Comparison of ENCODE assay signal across 15 mouse cellular contexts in genomic region chr11:97733689-97734088, GRCm38 (mm10). TPM values are rescaled to one million over a fixed set of nuclear protein-coding genes. Genes with fewer than 3 reads are reported as not detected.
DNase-seq lines count a peak whose midpoint lies in the region; ATAC-seq and TF ChIP-seq lines count a peak whose summit lies in the region.
"Had no signal": no experiment of that assay in that cellular context is flagged by ENCODE, and none has a peak within 500 bp of the region (broad histone marks: within the 10 kb centered on the region; RNA-seq: fewer than 3 reads in every experiment).

No protein-coding gene starts in this region.

- DNase-seq in stomach, postnatal 0 days (ENCODE audit: low spot score): no peak
- DNase-seq in limb, embryonic 11.5 days (ENCODE audit: low spot score): peak; percentile 54
- DNase-seq in thymus, adult 2 months: no peak
- DNase-seq in adrenal gland, postnatal 10 days: no peak
- DNase-seq: adrenal gland, adult 8-10 months; cerebellum, postnatal 14 days had no signal

- 0 out of 2 replicates have a peak overlapping the region, but pooled peaks have one; percentile 14 for H3K27ac ChIP-seq in kidney, embryonic 15.5 days
- H3K27ac ChIP-seq in kidney, embryonic 14.5 days (ENCODE audit: low read depth, low read length): no peak overlapping the region
- H3K27ac ChIP-seq in stomach, embryonic 14.5 days (ENCODE audit: low read length): 0 out of 2 replicates have a peak overlapping the region, but pooled peaks have one; percentile 2
- no peak overlapping the region for H3K27ac ChIP-seq in stomach, postnatal 0 days (replicated peaks)
- H3K27ac ChIP-seq in limb, embryonic 11.5 days (replicated peaks; ENCODE audit: low read depth, low read length): no peak overlapping the region
- H3K27ac ChIP-seq in thymus, adult 2 months (ENCODE audit: control insufficient read depth, insufficient read depth, low read length): no peak overlapping the region
- H3K27ac ChIP-seq: midbrain, embryonic 13.5 days had no signal

- no peak overlapping the region for H3K9ac ChIP-seq in kidney, embryonic 15.5 days
- H3K9ac ChIP-seq in kidney, embryonic 14.5 days (ENCODE audit: low read depth, low read length): no peak overlapping the region
- H3K9ac ChIP-seq in stomach, embryonic 14.5 days (replicated peaks; ENCODE audit: low read depth, low read length): no peak overlapping the region
- H3K9ac ChIP-seq in stomach, postnatal 0 days (ENCODE audit: low read length): no peak overlapping the region
- no peak overlapping the region for H3K9ac ChIP-seq in limb, embryonic 11.5 days (ENCODE audit: low read length)
- H3K9ac ChIP-seq: midbrain, embryonic 13.5 days had no signal

- H3K27me3 ChIP-seq in kidney, embryonic 15.5 days: no peaks in the 10 kb centered on the region
- H3K27me3 ChIP-seq in kidney, embryonic 14.5 days (ENCODE audit: control insufficient read depth, insufficient read depth, low read length): no peaks in the 10 kb centered on the region
- H3K27me3 ChIP-seq in stomach, embryonic 14.5 days (ENCODE audit: control insufficient read depth, insufficient read depth, low read length): no peaks in the 10 kb centered on the region
- no peaks in the 10 kb centered on the region for H3K27me3 ChIP-seq in stomach, postnatal 0 days (ENCODE audit: control insufficient read depth, insufficient read depth, low read length)
- H3K27me3 ChIP-seq in limb, embryonic 11.5 days (ENCODE audit: control insufficient read depth, insufficient read depth, low read length): no peaks in the 10 kb centered on the region
- H3K27me3 ChIP-seq in thymus, adult 2 months (ENCODE audit: control insufficient read depth, insufficient read depth, low read length): no peaks in the 10 kb centered on the region
- H3K27me3 ChIP-seq: midbrain, embryonic 13.5 days had no signal

- TF ChIP-seq POLR2A in thymus, adult 2 months (IDR thresholded peaks at IDR 0.05; ENCODE audit: control insufficient read depth, extremely low read depth, insufficient read depth, low read length, poor library complexity): no peak

- H3K9me3 ChIP-seq in kidney, embryonic 15.5 days (replicated peaks): no peaks in the 10 kb centered on the region
- H3K9me3 ChIP-seq in kidney, embryonic 14.5 days (ENCODE audit: control insufficient read depth, low read length): no peaks in the 10 kb centered on the region
- H3K9me3 ChIP-seq in stomach, embryonic 14.5 days (ENCODE audit: control insufficient read depth, low read depth, low read length): no peaks in the 10 kb centered on the region
- H3K9me3 ChIP-seq in stomach, postnatal 0 days (ENCODE audit: control insufficient read depth, low read length): no peaks in the 10 kb centered on the region
- H3K9me3 ChIP-seq in limb, embryonic 11.5 days (ENCODE audit: control insufficient read depth, low read length): no peaks in the 10 kb centered on the region
- H3K9me3 ChIP-seq: G1E; midbrain, embryonic 13.5 days had no signal

- 17% methylated on average over 10 of the region's 10 CpGs for WGBS in kidney, embryonic 15.5 days
- 16% methylated on average over 10 of the region's 10 CpGs for WGBS in kidney, embryonic 14.5 days
- 33% methylated on average over 10 of the region's 10 CpGs for WGBS in stomach, embryonic 14.5 days
- WGBS in stomach, postnatal 0 days: 42% methylated on average over 10 of the region's 10 CpGs
- 11% methylated on average over 10 of the region's 10 CpGs for WGBS in limb, embryonic 11.5 days
- 83% methylated on average over 10 of the region's 10 CpGs for WGBS in thymus, adult 2 months

- no peak for ATAC-seq in kidney, embryonic 15.5 days (replicated peaks; ENCODE audit: low FRiP score)
- no peak for ATAC-seq in kidney, embryonic 14.5 days (ENCODE audit: low FRiP score, low TSS enrichment)
- no peak for ATAC-seq in stomach, embryonic 14.5 days (ENCODE audit: insufficient number of reproducible peaks, insufficient read depth, low FRiP score, low read depth)
- no peak for ATAC-seq in stomach, postnatal 0 days (ENCODE audit: low FRiP score, low TSS enrichment)
- no peak for ATAC-seq in limb, embryonic 11.5 days (ENCODE audit: insufficient number of reproducible peaks, low FRiP score, low TSS enrichment, low read depth)
- ATAC-seq in cerebellum, adult (ENCODE audit: insufficient number of reproducible peaks, low FRiP score, low TSS enrichment): no peak
- ATAC-seq: midbrain, embryonic 13.5 days had no signal

- peaks cover 38% of the 10 kb centered on the region for H3K36me3 ChIP-seq in kidney, embryonic 15.5 days
- peaks cover 30% of the 10 kb centered on the region for H3K36me3 ChIP-seq in kidney, embryonic 14.5 days (ENCODE audit: control insufficient read depth, insufficient read depth, low read length)
- peaks cover 15% of the 10 kb centered on the region for H3K36me3 ChIP-seq in stomach, embryonic 14.5 days (ENCODE audit: control insufficient read depth, insufficient read depth, low read length)
- peaks cover 6% of the 10 kb centered on the region for H3K36me3 ChIP-seq in stomach, postnatal 0 days (ENCODE audit: control insufficient read depth, insufficient read depth, low read length)
- H3K36me3 ChIP-seq in limb, embryonic 11.5 days (ENCODE audit: control insufficient read depth, insufficient read depth, low read length): peaks cover under 1% of the 10 kb centered on the region; the same call in 1 of the 2 replicates
- H3K36me3 ChIP-seq in thymus, adult 2 months (ENCODE audit: control insufficient read depth, insufficient read depth, low read length): no peaks in the 10 kb centered on the region

- H3K4me3 ChIP-seq in kidney, embryonic 15.5 days (replicated peaks): no peak overlapping the region
- H3K4me3 ChIP-seq in kidney, embryonic 14.5 days (ENCODE audit: low read length): no peak overlapping the region
- no peak overlapping the region for H3K4me3 ChIP-seq in stomach, embryonic 14.5 days (ENCODE audit: low read depth, low read length)
- no peak overlapping the region for H3K4me3 ChIP-seq in stomach, postnatal 0 days (ENCODE audit: low read depth, low read length)
- H3K4me3 ChIP-seq in limb, embryonic 11.5 days (ENCODE audit: low read depth, low read length): no peak overlapping the region
- H3K4me3 ChIP-seq in thymus, adult 2 months (ENCODE audit: control insufficient read depth, insufficient read depth, low read length): no peak overlapping the region
- H3K4me3 ChIP-seq: midbrain, embryonic 13.5 days had no signal

- H3K4me1 ChIP-seq in kidney, embryonic 15.5 days: peaks cover 10% of the 10 kb centered on the region
- H3K4me1 ChIP-seq in kidney, embryonic 14.5 days (ENCODE audit: control insufficient read depth, insufficient read depth, low read length): peaks cover 7% of the 10 kb centered on the region; the same call in 1 of the 2 replicates
- 0 out of 2 replicates have a peak, but pooled peaks cover 4% of the 10 kb centered on the region for H3K4me1 ChIP-seq in stomach, embryonic 14.5 days (ENCODE audit: control insufficient read depth, insufficient read depth, low read length)
- H3K4me1 ChIP-seq in stomach, postnatal 0 days (replicated peaks; ENCODE audit: control insufficient read depth, insufficient read depth): no peaks in the 10 kb centered on the region
- H3K4me1 ChIP-seq in limb, embryonic 11.5 days (ENCODE audit: control insufficient read depth, insufficient read depth, low read length): peaks cover 9% of the 10 kb centered on the region; the same call in 1 of the 2 replicates
- H3K4me1 ChIP-seq in thymus, adult 2 months (replicated peaks; ENCODE audit: control insufficient read depth, insufficient read depth, low read length): peaks cover 11% of the 10 kb centered on the region

- no peak for TF ChIP-seq EP300 in stomach, postnatal 0 days (optimal IDR thresholded peaks at IDR 0.05)

- no peak for TF ChIP-seq CTCF in stomach, postnatal 0 days (IDR thresholded peaks at IDR 0.05; ENCODE audit: low read depth)
- no peak for TF ChIP-seq CTCF in thymus, adult 2 months (IDR thresholded peaks at IDR 0.05; ENCODE audit: borderline replicate concordance, control insufficient read depth, extremely low read depth, insufficient read depth, low read length, poor library complexity)

- H3K4me2 ChIP-seq in kidney, embryonic 15.5 days: no peak overlapping the region
- no peak overlapping the region for H3K4me2 ChIP-seq in kidney, embryonic 14.5 days (replicated peaks; ENCODE audit: low read depth, low read length)
- no peak overlapping the region for H3K4me2 ChIP-seq in stomach, embryonic 14.5 days (replicated peaks; ENCODE audit: low read depth, low read length)
- H3K4me2 ChIP-seq in stomach, postnatal 0 days (replicated peaks; ENCODE audit: low read depth): no peak overlapping the region
- H3K4me2 ChIP-seq in limb, embryonic 11.5 days (ENCODE audit: low read depth, severe bottlenecking): no peak overlapping the region
- H3K4me2 ChIP-seq: midbrain, embryonic 13.5 days had no signal

RNA-seq across cellular contexts. Expression of gene Pip4k2b, which starts 10.8 kb away (rescaled TPM):
- 1.8 and 1.9 TPM in 2 replicates for polyA plus RNA-seq in kidney, embryonic 15.5 days (2015; fragmentation: Nextera tagmentation; extraction: Ambion mirVana)
- polyA plus RNA-seq in kidney, embryonic 14.5 days (2014; fragmentation: Nextera tagmentation; extraction: Ambion mirVana): 1.9 and 2.6 TPM in 2 replicates
- 1.9 and 2.5 TPM in 2 replicates for polyA plus RNA-seq in stomach, embryonic 14.5 days (2014; fragmentation: Nextera tagmentation; extraction: Ambion mirVana)
- 0.73 and 0.75 TPM in 2 replicates for polyA plus RNA-seq in stomach, postnatal 0 days (2015; fragmentation: Nextera tagmentation; extraction: Ambion mirVana)
- polyA plus RNA-seq in limb, embryonic 11.5 days (2014; fragmentation: Nextera tagmentation; extraction: Ambion mirVana): 1.9 and 2.1 TPM in 2 replicates
- 28.2 and 34.8 TPM in 2 replicates for polyA plus RNA-seq in thymus, adult 2 months (2012; rRNA removed)
- total RNA-seq in adrenal gland, postnatal 10 days (2021): 10 to 100 TPM; 27.3 to 33.3 TPM

RNA-seq across cellular contexts. Expression of gene Psmb3, which starts 30.5 kb away (rescaled TPM):
- 475 and 488 TPM in 2 replicates for polyA plus RNA-seq in kidney, embryonic 15.5 days (2015; fragmentation: Nextera tagmentation; extraction: Ambion mirVana)
- polyA plus RNA-seq in kidney, embryonic 14.5 days (2014; fragmentation: Nextera tagmentation; extraction: Ambion mirVana): 525 and 539 TPM in 2 replicates
- polyA plus RNA-seq in stomach, embryonic 14.5 days (2014; fragmentation: Nextera tagmentation; extraction: Ambion mirVana): 429 and 454 TPM in 2 replicates
- polyA plus RNA-seq in stomach, postnatal 0 days (2015; fragmentation: Nextera tagmentation; extraction: Ambion mirVana): 405 and 438 TPM in 2 replicates
- polyA plus RNA-seq in limb, embryonic 11.5 days (2014; fragmentation: Nextera tagmentation; extraction: Ambion mirVana): 546 and 550 TPM in 2 replicates
- 421 and 477 TPM in 2 replicates for polyA plus RNA-seq in thymus, adult 2 months (2012; rRNA removed)
- total RNA-seq in adrenal gland, postnatal 10 days (2021): 100 to 1,000 TPM; 231 to 234 TPM

RNA-seq across cellular contexts. Expression of gene Cwc25, which starts 32.7 kb away (rescaled TPM):
- polyA plus RNA-seq in kidney, embryonic 15.5 days (2015; fragmentation: Nextera tagmentation; extraction: Ambion mirVana): 19.2 and 19.5 TPM in 2 replicates
- 12.6 and 13.7 TPM in 2 replicates for polyA plus RNA-seq in kidney, embryonic 14.5 days (2014; fragmentation: Nextera tagmentation; extraction: Ambion mirVana)
- 14.2 and 16.8 TPM in 2 replicates for polyA plus RNA-seq in stomach, embryonic 14.5 days (2014; fragmentation: Nextera tagmentation; extraction: Ambion mirVana)
- polyA plus RNA-seq in stomach, postnatal 0 days (2015; fragmentation: Nextera tagmentation; extraction: Ambion mirVana): 9.0 TPM in 2 replicates
- polyA plus RNA-seq in limb, embryonic 11.5 days (2014; fragmentation: Nextera tagmentation; extraction: Ambion mirVana): 15.4 and 18.3 TPM in 2 replicates
- polyA plus RNA-seq in thymus, adult 2 months (2012; rRNA removed): 14.9 and 16.6 TPM in 2 replicates
- 10 to 100 TPM; 19.9 to 20.0 TPM for total RNA-seq in adrenal gland, postnatal 10 days (2021)

RNA-seq across cellular contexts. Expression of gene Pcgf2, which starts 33.4 kb away (rescaled TPM):
- polyA plus RNA-seq in kidney, embryonic 15.5 days (2015; fragmentation: Nextera tagmentation; extraction: Ambion mirVana): 13.2 and 16.6 TPM in 2 replicates
- polyA plus RNA-seq in kidney, embryonic 14.5 days (2014; fragmentation: Nextera tagmentation; extraction: Ambion mirVana): 19.3 and 23.1 TPM in 2 replicates
- polyA plus RNA-seq in stomach, embryonic 14.5 days (2014; fragmentation: Nextera tagmentation; extraction: Ambion mirVana): 18.2 and 20.6 TPM in 2 replicates
- polyA plus RNA-seq in stomach, postnatal 0 days (2015; fragmentation: Nextera tagmentation; extraction: Ambion mirVana): 5.9 and 6.6 TPM in 2 replicates
- 23.3 and 25.4 TPM in 2 replicates for polyA plus RNA-seq in limb, embryonic 11.5 days (2014; fragmentation: Nextera tagmentation; extraction: Ambion mirVana)
- 22.6 and 28.2 TPM in 2 replicates for polyA plus RNA-seq in thymus, adult 2 months (2012; rRNA removed)
- 10 to 100 TPM; 29.7 to 41.0 TPM for total RNA-seq in adrenal gland, postnatal 10 days (2021)

RNA-seq across cellular contexts. Expression of gene 1700001P01Rik, which starts 42.0 kb away (rescaled TPM):
- 0.62 and 0.67 TPM in 2 replicates for polyA plus RNA-seq in kidney, embryonic 15.5 days (2015; fragmentation: Nextera tagmentation; extraction: Ambion mirVana)
- polyA plus RNA-seq in kidney, embryonic 14.5 days (2014; fragmentation: Nextera tagmentation; extraction: Ambion mirVana): 0.56 TPM in 1 of 2 replicates, not detected in the other
- polyA plus RNA-seq in stomach, embryonic 14.5 days (2014; fragmentation: Nextera tagmentation; extraction: Ambion mirVana): 0.43 and 0.59 TPM in 2 replicates
- polyA plus RNA-seq in stomach, postnatal 0 days (2015; fragmentation: Nextera tagmentation; extraction: Ambion mirVana): not detected in 2 replicates
- not detected in 2 replicates for polyA plus RNA-seq in limb, embryonic 11.5 days (2014; fragmentation: Nextera tagmentation; extraction: Ambion mirVana)
- 0.38 and 0.50 TPM in 2 replicates for polyA plus RNA-seq in thymus, adult 2 months (2012; rRNA removed)
- total RNA-seq in adrenal gland, postnatal 10 days (2021): under 1 TPM in 1 of 2 experiments, not detected in 1; 0.51 TPM
- total RNA-seq: granulocyte monocyte progenitor cell, adult 5-6 weeks had no signal
- polyA plus RNA-seq: liver, embryonic 16.5 days; spleen, adult 2 months had no signal

Comparison
In these comparisons a context has a peak if more than half of its experiments do, and no peak if none do; other contexts are left out.
1. H3K27ac ChIP-seq: peak in kidney, embryonic 15.5 days (single experiment) and stomach, embryonic 14.5 days (single experiment); none in kidney, embryonic 14.5 days (single experiment), stomach, postnatal 0 days (single experiment), limb, embryonic 11.5 days (single experiment) and thymus, adult 2 months (single experiment).